Mouse (Mus musculus) brain, embryonic 14.5 days (tissue): ENCODE measurements around the gene 1190005I06Rik.

ENCODE experiments used
- CTCF ChIP-seq: fragments of 200-500 bp; IDR thresholded peaks from 2 replicates; pipeline ENCODE4 v1.5.1; 2012; ENCODE audit warnings: inconsistent platforms, mild to moderate bottlenecking, moderate library complexity, borderline replicate concordance; ENCODE audit not compliant: insufficient read depth, insufficient read length; ENCODE audit errors: extremely low read depth
- POLR2A ChIP-seq: fragments of 200-500 bp; IDR thresholded peaks from 2 replicates; pipeline ENCODE4 v1.6.1; 2012; ENCODE audit warnings: mild to moderate bottlenecking, inconsistent platforms, borderline replicate concordance; ENCODE audit not compliant: poor library complexity, insufficient read depth, insufficient read length, severe bottlenecking; ENCODE audit errors: extremely low read depth

- no peak for TF ChIP-seq CTCF
- TF ChIP-seq POLR2A: no peak
Measured at GRCm38 (mm10) chr8:120565151-120565711, 82.2 kb downstream of the 1190005I06Rik start.
